Mouse (Mus musculus): ENCODE measurements at regions not wholly inside any gene's neighbourhood (a gene's known extent, or its start where the extent isn't known, plus 50 kb on each side); places are given as distances from the start of the nearest gene placed in this dataset.

DNA sequence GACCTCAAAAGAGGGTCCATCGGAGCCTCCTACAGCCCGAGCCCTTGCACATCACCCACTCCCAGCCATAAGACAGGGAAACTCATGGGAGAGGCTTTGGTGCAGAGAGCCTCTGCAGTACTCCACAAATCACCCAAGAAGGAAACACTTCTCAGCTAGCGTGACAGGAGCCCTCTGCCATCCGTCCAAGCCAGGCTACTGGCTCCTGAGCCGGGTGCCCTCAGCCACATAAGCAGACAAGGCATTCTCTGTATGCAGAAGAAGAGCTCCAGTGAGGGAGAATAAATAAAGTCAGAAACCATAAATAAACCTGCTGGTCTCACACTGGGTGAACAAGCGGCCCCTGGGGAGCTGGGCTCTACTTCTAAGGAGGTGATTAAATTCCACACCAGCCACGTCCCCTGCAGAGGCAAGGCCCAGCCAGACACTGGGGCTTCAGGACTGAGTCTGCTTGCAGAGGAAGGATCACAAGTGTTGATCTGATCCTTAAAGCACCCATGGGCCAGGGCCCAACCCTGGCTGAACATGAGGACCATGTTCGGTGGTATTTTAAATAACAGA is 243.0 kb upstream of the Mocs1 start:
- Histone ChIP-seq H3K36me3 (no peaks in the 10 kb centered on the region), H3K4me3 (no peak overlapping the region), H3K9me3 (no peaks in the 10 kb centered on the region), H3K27me3 (no peaks in the 10 kb centered on the region; the same call in 1 of the 2 replicates), H3K4me1 (peaks cover 5% of the 10 kb centered on the region; the same call in 1 of the 2 replicates), H3K27ac (no peak overlapping the region), H3K9ac (no peak overlapping the region), H3K4me2 (replicated peaks) (no peak overlapping the region)
- ATAC-seq (ENCODE audit: low FRiP score, low read depth), result no peak
- WGBS, result 48% methylated on average over 8 of the region's 8 CpGs

GRCm38 (mm10) chr17:49189765-49190164 is 238.4 kb upstream of the Mocs1 start:
- Histone ChIP-seq H3K36me3 (no peaks in the 10 kb centered on the region), H3K4me3 (no peak overlapping the region), H3K27me3 (no peaks in the 10 kb centered on the region), H3K9me3 (peaks cover 4% of the 10 kb centered on the region), H3K27ac (no peak overlapping the region), H3K4me1 (peaks cover 5% of the 10 kb centered on the region; the same call in 1 of the 2 replicates), H3K4me2 (replicated peaks) (no peak overlapping the region), H3K9ac (no peak overlapping the region)
- no peak for ATAC-seq (ENCODE audit: low FRiP score, low read depth)
- WGBS, result 56% methylated on average over 3 of the region's 3 CpGs

GRCm38 (mm10) chr17:49190337-49190736 is 237.8 kb upstream of the Mocs1 start:
- H3K9me3 ChIP-seq, result peaks cover 4% of the 10 kb centered on the region
- no peak overlapping the region for H3K27ac ChIP-seq
- H3K36me3 ChIP-seq, result no peaks in the 10 kb centered on the region
- no peak overlapping the region for H3K4me2 ChIP-seq (replicated peaks)
- 68% methylated on average over 4 of the region's 4 CpGs for WGBS
- H3K27me3 ChIP-seq, result no peaks in the 10 kb centered on the region
- no peak overlapping the region for H3K9ac ChIP-seq
- H3K4me3 ChIP-seq, result no peak overlapping the region
- no peaks in the 10 kb centered on the region for H3K4me1 ChIP-seq
- no peak for ATAC-seq (ENCODE audit: low FRiP score, low read depth)

DNA sequence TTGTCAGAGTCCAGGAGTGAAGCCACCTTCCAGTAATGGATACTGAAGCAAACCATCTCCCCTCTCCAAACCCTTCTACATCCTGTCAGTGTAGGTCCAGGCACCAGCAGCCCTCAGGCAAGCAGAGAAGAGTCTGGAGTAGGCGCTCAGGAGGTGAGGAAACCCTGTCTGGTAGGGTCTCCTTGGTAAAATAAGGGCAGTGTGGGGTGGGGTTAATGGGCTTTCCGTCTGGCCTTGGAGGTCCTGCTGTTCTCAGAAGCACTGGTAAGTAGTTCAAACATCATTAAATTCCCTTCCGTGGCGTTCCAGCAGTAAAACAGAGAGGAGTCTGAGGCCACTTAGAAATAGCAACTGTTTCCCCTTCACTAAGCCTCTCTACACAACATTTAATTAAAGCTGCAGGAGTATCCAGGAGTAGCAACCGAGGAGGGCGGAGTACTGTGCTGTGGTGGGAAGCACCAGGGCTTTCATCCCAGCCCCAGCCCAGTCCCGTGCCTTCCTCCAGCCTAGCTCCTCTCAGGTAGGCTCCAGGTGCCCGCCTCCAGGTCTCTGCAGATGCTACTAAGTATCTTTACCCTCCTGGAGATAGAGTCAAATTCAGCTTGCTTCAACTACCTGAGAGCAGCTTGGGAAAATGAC is 232.0 kb upstream of the Mocs1 start:
- Histone ChIP-seq H3K27ac (no peak overlapping the region), H3K9me3 (peaks cover 16% of the 10 kb centered on the region), H3K4me3 (no peak overlapping the region), H3K4me2 (replicated peaks) (no peak overlapping the region), H3K4me1 (peaks cover 10% of the 10 kb centered on the region; the same call in 1 of the 2 replicates), H3K27me3 (no peaks in the 10 kb centered on the region), H3K36me3 (no peaks in the 10 kb centered on the region), H3K9ac (no peak overlapping the region)
- peak; percentile 54; the same call in 1 of the 2 replicates for ATAC-seq (ENCODE audit: low FRiP score, low read depth)
- WGBS, result 16% methylated on average over 8 of the region's 8 CpGs

- H3K4me2 ChIP-seq (replicated peaks), result no peak overlapping the region
- no peak for ATAC-seq (ENCODE audit: low FRiP score, low read depth)
Observed at GRCm38 (mm10) chr17:49201495-49201894, 226.7 kb upstream of the Mocs1 start.

DNA sequence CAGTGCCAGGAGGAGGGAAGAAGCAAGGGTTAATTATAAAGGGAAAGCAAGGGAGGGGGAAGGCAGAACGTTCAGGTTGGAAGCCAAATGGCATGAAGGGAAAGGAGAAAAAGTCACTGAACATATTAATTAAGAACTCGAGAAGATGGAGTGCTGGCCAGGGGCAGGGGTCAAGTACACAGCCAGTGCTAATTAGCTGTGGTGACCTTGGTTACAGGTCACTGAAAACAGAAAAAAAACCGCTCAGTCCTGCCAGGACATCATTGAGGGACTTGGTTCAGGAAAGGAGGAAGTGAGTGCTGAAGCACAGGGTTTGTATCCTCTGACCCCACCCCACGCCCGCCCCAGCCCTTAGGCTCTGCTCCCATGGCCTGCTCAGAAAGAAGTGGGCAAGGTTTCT is 223.1 kb upstream of the Mocs1 start:
- Histone ChIP-seq H3K27ac (no peak overlapping the region), H3K4me1 (peaks cover 13% of the 10 kb centered on the region; the same call in 1 of the 2 replicates), H3K36me3 (no peaks in the 10 kb centered on the region), H3K4me2 (replicated peaks) (no peak overlapping the region), H3K4me3 (no peak overlapping the region), H3K27me3 (no peaks in the 10 kb centered on the region), H3K9ac (no peak overlapping the region), H3K9me3 (peaks cover 6% of the 10 kb centered on the region; the same call in 1 of the 2 replicates)
- 16% methylated on average over 5 of the region's 5 CpGs for WGBS
- ATAC-seq (ENCODE audit: low FRiP score, low read depth), result no peak

More at GRCm38 (mm10) chr17:49201495-49201894, 226.7 kb upstream of the Mocs1 start:
- Histone ChIP-seq H3K36me3 (no peaks in the 10 kb centered on the region), H3K9me3 (peaks cover 12% of the 10 kb centered on the region), H3K4me1 (peaks cover 15% of the 10 kb centered on the region; the same call in 1 of the 2 replicates), H3K9ac (no peak overlapping the region), H3K4me3 (no peak overlapping the region), H3K27me3 (no peaks in the 10 kb centered on the region), H3K27ac (no peak overlapping the region)
- 86% methylated on average over 3 of the region's 3 CpGs for WGBS

DNA sequence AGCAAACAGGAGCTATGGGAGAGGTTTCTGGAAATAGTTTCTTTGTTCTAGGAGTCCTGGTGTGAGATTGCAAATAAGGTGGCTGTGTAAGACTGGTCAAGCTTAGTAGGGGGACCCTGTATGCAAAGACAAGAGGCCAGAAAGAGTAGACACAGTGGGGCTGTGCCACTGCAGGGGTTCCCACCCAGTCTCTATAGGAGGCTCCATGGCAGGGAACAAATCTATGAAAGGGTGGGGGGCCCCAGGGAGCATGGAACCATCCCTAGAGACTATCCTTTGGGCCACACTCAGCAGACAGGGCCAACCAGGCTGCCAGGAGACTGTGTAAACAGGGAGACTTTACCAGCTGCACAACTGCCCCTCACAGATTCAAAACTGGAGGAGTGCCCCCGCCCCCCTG is 222.6 kb upstream of the Mocs1 start:
- 73% methylated on average over 1 of the region's 1 CpGs for WGBS
- peaks cover 13% of the 10 kb centered on the region; the same call in 1 of the 2 replicates for H3K4me1 ChIP-seq
- H3K9ac ChIP-seq, result no peak overlapping the region
- H3K9me3 ChIP-seq, result peaks cover under 1% of the 10 kb centered on the region; the same call in 1 of the 2 replicates
- no peak for ATAC-seq (ENCODE audit: low FRiP score, low read depth)
- H3K4me3 ChIP-seq, result no peak overlapping the region
- no peak overlapping the region for H3K4me2 ChIP-seq (replicated peaks)
- H3K36me3 ChIP-seq, result no peaks in the 10 kb centered on the region
- H3K27me3 ChIP-seq, result no peaks in the 10 kb centered on the region
- H3K27ac ChIP-seq, result no peak overlapping the region

DNA sequence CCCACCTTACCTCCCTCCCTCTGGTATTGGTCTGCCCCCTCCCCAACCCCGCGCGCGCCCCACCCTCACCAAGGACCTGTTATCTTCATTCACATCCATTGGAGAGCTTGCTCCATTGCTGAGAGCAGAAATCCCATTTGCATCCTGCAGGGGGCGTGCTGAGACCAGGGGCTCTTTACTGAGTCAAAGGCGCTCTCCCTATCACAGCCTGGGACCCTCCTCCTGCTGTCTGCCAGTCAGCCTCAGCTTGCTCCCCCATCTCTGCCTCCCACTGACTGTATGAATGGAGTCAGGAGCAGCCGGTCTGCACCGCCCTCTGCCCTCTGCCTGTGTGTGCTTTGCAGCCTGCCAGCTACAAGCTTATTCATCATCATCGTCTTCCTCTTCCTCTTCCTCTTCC is 221.5 kb upstream of the Mocs1 start:
- no peak overlapping the region for H3K27ac ChIP-seq
- no peaks in the 10 kb centered on the region for H3K9me3 ChIP-seq
- no peaks in the 10 kb centered on the region for H3K27me3 ChIP-seq
- H3K9ac ChIP-seq, result no peak overlapping the region
- no peak overlapping the region for H3K4me3 ChIP-seq
- WGBS, result 53% methylated on average over 9 of the region's 9 CpGs
- H3K4me2 ChIP-seq (replicated peaks), result no peak overlapping the region
- 0 out of 2 replicates have a peak, but pooled peaks have one; percentile 36 for ATAC-seq (ENCODE audit: low FRiP score, low read depth)
- peaks cover 13% of the 10 kb centered on the region; the same call in 1 of the 2 replicates for H3K4me1 ChIP-seq
- no peaks in the 10 kb centered on the region for H3K36me3 ChIP-seq

DNA sequence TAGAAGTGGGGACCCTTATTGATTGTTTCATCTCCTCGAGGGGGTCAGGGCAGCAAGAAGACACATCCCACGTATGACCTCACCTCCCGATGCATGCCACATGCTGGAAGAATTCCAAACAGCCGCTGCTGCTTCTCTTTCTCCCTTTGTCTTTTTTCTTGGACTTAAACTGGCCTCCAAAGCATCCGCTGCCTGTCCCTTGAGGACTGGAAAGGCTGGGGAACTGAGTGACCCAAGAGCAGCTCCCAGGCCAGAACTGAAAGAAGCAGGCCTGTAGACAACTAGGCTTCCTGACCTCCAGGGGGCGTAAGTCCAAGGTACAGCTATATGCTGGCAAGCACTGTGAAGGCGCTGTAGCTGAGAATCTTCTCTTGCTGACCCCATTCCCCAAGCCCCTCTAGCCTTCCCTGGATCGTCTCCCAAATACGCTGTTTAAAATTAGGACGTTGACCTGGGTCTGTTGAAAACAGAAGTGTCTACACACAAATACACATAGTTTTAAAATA is 219.8 kb upstream of the Mocs1 start:
- H3K27ac ChIP-seq, result no peak overlapping the region
- H3K27me3 ChIP-seq, result no peaks in the 10 kb centered on the region
- H3K36me3 ChIP-seq, result no peaks in the 10 kb centered on the region
- H3K4me3 ChIP-seq, result no peak overlapping the region
- ATAC-seq (ENCODE audit: low FRiP score, low read depth), result no peak
- H3K4me2 ChIP-seq (replicated peaks), result no peak overlapping the region
- H3K9me3 ChIP-seq, result no peaks in the 10 kb centered on the region
- WGBS, result 73% methylated on average over 10 of the region's 10 CpGs
- peaks cover 13% of the 10 kb centered on the region; the same call in 1 of the 2 replicates for H3K4me1 ChIP-seq
- H3K9ac ChIP-seq, result no peak overlapping the region

- 51% methylated on average over 13 of the region's 13 CpGs for WGBS
- Histone ChIP-seq H3K9me3 (no peaks in the 10 kb centered on the region), H3K36me3 (no peaks in the 10 kb centered on the region), H3K27me3 (no peaks in the 10 kb centered on the region), H3K4me2 (replicated peaks) (no peak overlapping the region), H3K9ac (no peak overlapping the region), H3K4me3 (no peak overlapping the region), H3K27ac (no peak overlapping the region), H3K4me1 (no peaks in the 10 kb centered on the region)
- ATAC-seq (ENCODE audit: low FRiP score, low read depth), result no peak
Observed at GRCm38 (mm10) chr17:49212918-49213317, 215.2 kb upstream of the Mocs1 start.

- Histone ChIP-seq H3K4me2 (replicated peaks) (no peak overlapping the region), H3K27ac (no peak overlapping the region), H3K9me3 (no peaks in the 10 kb centered on the region), H3K4me3 (no peak overlapping the region), H3K27me3 (no peaks in the 10 kb centered on the region), H3K9ac (no peak overlapping the region), H3K4me1 (no peaks in the 10 kb centered on the region), H3K36me3 (no peaks in the 10 kb centered on the region)
- 83% methylated on average over 8 of the region's 8 CpGs for WGBS
- ATAC-seq (ENCODE audit: low FRiP score, low read depth), result no peak
Observed at GRCm38 (mm10) chr17:49215281-49215680, 212.9 kb upstream of the Mocs1 start.

DNA sequence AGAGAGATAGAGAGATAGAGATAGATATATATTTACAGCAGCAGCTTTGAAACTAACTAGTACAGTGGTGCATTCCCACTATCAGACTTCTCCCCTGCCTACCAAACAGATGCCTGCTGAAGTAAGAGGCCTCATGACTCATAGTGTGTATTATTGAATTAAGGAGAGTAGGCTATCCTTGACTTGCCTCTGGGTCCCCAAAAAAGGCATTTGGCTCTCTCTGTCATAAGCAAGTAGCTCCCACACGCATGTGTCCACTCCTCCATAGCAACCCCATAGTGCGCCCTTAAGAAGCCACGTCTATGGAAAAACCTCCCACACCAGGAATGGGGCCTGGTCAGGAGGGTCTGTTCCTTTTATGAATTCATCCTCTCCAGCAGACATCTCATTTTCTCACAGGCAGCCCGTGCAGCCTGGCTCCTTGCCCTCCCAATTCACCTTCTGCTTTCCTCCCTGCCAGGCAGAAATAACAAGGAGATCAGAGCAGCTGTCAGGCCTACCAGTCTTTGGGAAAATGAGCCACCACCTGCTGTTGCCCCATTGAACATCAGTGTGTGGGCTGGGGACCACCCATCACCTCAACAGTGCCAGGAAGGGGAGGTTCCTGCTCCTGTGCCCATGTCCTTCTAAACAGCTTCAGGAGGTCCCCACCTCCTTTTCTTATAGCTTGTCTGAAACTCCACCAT is 208.5 kb upstream of the Mocs1 start:
- Histone ChIP-seq H3K4me1 (no peaks in the 10 kb centered on the region), H3K27ac (no peak overlapping the region), H3K27me3 (no peaks in the 10 kb centered on the region), H3K9ac (no peak overlapping the region), H3K36me3 (no peaks in the 10 kb centered on the region), H3K4me3 (no peak overlapping the region), H3K9me3 (no peaks in the 10 kb centered on the region), H3K4me2 (replicated peaks) (no peak overlapping the region)
- 70% methylated on average over 4 of the region's 4 CpGs for WGBS
- ATAC-seq (ENCODE audit: low FRiP score, low read depth), result no peak
